Mouse (Mus musculus) G1E (cell line): ENCODE measurements around the gene AU040320.

Source experiments
- CTCF ChIP-seq: IDR thresholded peaks from 2 replicates; pipeline ENCODE4 v1.5.1; 2012; ENCODE audit warnings: low read depth, low read length, inconsistent platforms, mixed read lengths
- GATA1 ChIP-seq: IDR thresholded peaks from 2 replicates; pipeline ENCODE4 v1.6.1; 2012; ENCODE audit warnings: borderline replicate concordance, low read length, inconsistent platforms, mixed read lengths
- GATA2 ChIP-seq: IDR thresholded peaks from 2 replicates; pipeline ENCODE4 v1.6.1; 2012; ENCODE audit warnings: low read depth, low read length, inconsistent platforms, borderline replicate concordance

DNA sequence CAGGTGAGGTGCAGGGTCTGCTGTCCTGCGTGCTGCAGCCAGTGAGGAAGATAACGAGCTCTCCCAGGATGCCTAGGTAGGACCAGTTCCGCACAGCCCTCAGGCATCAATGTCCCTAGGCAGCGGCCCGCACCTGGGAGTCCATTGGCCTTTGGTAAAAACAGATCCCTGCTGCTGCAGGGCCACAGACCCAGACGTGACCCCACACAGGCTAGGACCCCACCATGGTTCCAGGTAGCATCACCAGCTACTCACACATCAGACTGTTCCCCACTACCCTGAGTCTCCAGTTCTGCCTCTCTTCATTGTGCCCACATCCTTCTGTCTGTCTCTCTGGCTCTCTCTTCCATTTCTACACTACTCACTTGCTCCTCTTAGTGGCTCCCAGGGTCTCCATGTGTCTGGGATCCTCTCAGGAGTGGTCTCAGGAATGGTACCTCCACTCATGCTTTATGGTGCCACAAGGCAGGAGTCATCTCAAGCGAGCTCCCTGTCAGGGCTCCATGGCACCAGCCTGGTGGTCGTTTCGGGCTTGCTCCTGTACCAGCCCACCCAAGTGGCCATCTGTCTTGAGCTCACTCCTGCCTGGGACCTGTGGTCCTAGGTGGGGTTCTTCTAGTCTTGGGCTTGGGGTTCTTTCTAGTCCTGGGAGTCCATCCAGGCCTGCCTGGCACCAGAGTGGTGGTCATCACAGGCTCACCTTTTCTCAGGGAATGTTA, 107.1 kb downstream of the AU040320 start:
- TF ChIP-seq CTCF (no peak), GATA2 (no peak), GATA1 (no peak)
